Mouse (Mus musculus): ENCODE data around the gene Snx9. TPM values are rescaled to one million over a fixed set of nuclear protein-coding genes. Genes with fewer than 3 reads are reported as not detected.
A peak's percentile ranks its signal among the peaks of the same experiment; 100 is the strongest.

The Snx9 gene
- total RNA-seq, 1 experiment from 2014 or later = 36.5 TPM

GRCm38 (mm10) chr17:5909681-5910080, 68.6 kb downstream of the Snx9 start:
- ATAC-seq (replicated peaks; ENCODE audit: low read depth, poor library complexity, severe bottlenecking) = no peak

DNA sequence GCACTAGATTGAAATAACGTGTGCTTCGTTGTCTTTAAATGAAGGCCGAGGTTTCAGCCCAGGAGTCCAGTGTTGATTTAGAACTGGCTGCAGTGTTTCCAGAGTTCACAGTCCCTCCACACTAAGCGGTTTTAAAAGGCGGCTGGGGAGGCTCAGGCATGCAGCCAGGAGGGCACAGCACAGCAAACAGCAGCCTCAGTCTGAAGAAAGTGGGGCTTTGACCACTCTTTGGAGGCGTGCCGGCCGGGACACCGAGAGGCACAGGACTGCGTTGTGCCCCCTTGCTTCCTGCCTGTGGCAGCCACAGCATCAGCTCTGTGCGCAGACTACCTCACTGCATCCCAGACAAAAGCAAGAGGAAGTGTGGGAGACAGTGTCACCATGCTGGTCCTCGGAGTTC, 70.5 kb downstream of the Snx9 start:
- no peak for ATAC-seq (replicated peaks; ENCODE audit: low read depth, poor library complexity, severe bottlenecking)

GRCm38 (mm10) chr17:5912797-5913196, 71.7 kb downstream of the Snx9 start:
- ATAC-seq (replicated peaks; ENCODE audit: low read depth, poor library complexity, severe bottlenecking) = no peak

GRCm38 (mm10) chr17:5914217-5914616, 73.1 kb downstream of the Snx9 start:
- ATAC-seq (replicated peaks; ENCODE audit: low read depth, poor library complexity, severe bottlenecking) = no peak

GRCm38 (mm10) chr17:5921954-5922353, 80.8 kb downstream of the Snx9 start:
- no peak for ATAC-seq (replicated peaks; ENCODE audit: low read depth, poor library complexity, severe bottlenecking)

DNA sequence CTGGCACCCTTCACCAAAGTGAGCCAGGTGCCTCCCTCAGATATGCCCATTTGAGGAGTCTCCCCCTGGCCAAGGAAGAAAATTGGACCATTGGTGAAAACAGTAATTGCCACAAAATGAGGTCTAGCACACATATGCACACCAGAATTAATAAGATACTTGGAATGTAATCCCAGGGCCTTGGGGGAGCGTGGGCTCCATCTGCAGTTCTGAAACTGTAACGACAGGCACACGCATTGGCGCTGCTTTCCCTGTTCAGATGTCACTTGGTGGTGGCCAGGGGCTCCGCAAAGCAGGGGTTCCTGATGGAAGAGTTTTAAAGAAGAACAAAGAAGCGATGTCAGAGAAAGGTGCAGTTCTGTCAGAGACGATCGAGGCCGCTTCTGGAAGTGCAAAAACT, 82.2 kb downstream of the Snx9 start:
- ATAC-seq (replicated peaks; ENCODE audit: low read depth, poor library complexity, severe bottlenecking) = 0 out of 2 replicates have a peak, but pooled peaks have one; percentile 60

DNA sequence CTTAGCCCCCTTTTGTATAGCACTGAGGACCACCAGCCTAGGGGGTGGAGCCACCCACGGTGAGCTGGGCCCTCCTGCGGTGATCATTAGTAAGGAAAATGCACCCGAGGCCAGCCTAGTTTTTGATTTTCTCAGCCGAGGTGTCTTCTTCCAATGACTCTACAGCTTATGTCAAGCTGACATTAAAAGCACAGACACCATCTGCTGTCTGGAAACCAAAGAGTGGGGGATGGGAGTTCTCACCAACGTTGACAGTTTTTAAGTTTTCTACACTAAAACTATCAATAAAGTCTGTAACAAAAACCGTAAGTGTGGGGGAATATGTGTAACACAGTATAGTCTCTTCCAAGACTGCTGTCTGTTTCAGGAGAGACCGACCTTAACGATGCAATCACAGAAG, 83.1 kb downstream of the Snx9 start:
- ATAC-seq (replicated peaks; ENCODE audit: low read depth, poor library complexity, severe bottlenecking) = no peak

DNA sequence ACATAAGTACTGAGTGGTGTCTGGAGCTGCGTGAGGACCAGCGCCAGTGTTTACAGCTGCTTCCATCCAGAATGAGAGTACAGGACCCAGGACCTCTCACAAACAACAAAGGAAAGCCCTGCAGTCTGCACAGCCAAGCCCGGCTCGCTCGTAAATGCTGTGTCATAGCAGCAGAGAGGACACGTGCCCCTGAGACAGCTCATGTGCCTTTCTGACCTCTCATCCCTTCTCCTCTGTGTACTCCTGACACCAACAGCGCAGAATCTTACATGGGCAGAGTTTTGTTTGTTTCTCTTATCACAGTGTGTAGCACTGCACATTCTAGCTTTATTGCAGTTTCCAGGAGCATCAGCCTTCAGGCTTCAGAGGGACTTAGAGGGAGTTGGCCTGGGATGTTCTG, 85.6 kb downstream of the Snx9 start:
- peak; percentile 30; the same call in 1 of the 2 replicates for ATAC-seq (replicated peaks; ENCODE audit: low read depth, poor library complexity, severe bottlenecking)

DNA sequence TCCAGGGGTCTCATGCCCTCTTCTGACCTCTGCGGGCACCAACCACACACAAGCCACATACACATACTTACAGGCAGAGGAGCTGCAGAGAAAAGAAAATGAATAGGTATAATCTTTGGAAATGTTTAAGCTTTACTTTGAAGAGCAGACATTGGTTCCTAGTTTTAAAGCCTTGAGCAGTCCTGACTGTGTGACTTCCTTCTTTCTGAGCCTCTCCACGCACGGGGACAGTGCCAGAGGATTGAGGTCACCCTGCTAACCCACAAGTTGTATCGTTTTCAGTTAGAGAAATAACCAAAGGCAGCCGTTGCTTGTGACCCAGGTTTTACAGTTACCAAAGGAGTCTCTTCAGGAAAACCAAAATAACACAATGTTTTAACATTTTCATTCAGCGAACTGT, 87.9 kb downstream of the Snx9 start:
- ATAC-seq (replicated peaks; ENCODE audit: low read depth, poor library complexity, severe bottlenecking) = peak; percentile 79

- no peak for ATAC-seq (replicated peaks; ENCODE audit: low read depth, poor library complexity, severe bottlenecking)
Measured at GRCm38 (mm10) chr17:5932161-5932560, 91.0 kb downstream of the Snx9 start.

DNA sequence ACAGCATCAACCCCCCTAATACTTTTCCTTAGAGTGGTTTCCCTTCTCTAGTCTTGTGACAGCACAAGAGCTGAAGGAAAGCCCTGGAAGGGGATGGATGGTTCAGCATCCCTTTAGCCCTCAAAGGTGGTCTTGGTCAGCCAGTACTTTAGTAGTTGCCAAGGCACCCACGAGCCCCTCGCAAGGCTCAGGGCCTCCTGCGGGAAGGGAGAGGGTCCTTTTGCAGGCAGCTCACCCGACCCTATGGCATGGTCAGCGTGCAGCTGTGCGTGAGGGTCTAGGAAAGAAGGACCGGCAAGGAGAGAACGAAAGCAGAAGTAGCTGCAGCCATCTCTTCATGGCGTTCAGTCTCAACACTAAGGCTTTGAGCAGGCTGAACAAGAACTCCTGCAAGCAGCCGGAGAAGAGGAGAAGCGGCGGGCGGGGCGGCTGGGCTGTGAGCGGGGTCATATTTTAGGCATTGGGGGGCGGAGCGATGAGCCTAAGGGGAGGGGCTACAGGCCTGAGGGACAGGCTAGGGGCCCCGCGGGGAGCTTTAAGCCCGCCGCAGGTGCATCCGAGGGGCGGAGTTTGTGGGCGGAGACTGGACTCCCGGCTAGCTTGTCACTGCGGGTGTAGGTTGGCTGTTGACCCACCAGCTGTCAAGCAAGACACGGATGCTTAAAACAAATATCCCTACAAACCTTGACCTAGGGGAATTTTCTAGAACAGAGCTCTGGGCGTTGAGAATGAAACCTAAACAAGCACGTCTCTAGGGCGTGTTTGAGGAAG, 93.6 kb downstream of the Snx9 start:
- ATAC-seq (replicated peaks; ENCODE audit: low read depth, poor library complexity, severe bottlenecking) = peak; percentile 95

- ATAC-seq (replicated peaks; ENCODE audit: low read depth, poor library complexity, severe bottlenecking) = no peak
Measured at GRCm38 (mm10) chr17:5935680-5936079, 94.6 kb downstream of the Snx9 start.

DNA sequence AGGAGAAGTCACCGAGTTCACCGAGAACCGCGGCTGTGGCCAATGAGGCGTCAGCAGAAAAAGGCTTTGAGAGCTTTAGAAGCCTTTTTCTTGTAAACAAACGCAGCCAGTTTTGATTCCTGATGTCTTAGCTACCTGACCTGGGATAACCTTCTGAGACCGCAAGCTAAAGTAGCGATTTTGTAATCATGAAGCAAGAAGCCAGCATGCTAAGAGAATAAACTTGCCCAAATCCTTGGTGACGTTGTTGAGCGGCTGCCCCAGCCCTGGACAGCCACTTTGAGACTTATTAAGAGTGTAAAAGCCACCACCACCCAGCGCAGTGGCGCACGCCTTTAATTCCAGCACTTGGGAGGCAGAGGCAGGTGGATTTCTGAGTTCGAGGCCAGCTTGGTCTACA, 95.1 kb downstream of the Snx9 start:
- ATAC-seq (replicated peaks; ENCODE audit: low read depth, poor library complexity, severe bottlenecking) = no peak

DNA sequence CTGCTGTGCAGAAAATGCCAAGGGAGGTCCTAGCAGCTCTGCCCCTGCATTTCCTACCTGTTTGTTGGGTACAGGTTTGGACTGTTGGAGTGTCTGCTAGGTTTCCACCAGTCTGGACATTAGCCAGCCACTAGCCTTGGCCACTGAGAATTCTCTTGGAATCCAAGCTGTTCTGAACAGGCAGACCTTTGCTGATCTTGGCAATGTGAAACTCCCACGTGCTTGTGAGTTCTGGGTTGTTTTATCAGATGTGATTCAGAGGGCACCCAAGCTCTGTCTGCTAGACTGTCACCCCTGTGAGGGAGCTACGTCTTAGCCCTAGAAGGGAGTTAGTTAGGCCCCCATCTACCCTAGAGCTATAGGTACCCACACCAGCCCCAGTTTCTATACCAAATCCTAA, 96.3 kb downstream of the Snx9 start:
- no peak for ATAC-seq (replicated peaks; ENCODE audit: low read depth, poor library complexity, severe bottlenecking)

DNA sequence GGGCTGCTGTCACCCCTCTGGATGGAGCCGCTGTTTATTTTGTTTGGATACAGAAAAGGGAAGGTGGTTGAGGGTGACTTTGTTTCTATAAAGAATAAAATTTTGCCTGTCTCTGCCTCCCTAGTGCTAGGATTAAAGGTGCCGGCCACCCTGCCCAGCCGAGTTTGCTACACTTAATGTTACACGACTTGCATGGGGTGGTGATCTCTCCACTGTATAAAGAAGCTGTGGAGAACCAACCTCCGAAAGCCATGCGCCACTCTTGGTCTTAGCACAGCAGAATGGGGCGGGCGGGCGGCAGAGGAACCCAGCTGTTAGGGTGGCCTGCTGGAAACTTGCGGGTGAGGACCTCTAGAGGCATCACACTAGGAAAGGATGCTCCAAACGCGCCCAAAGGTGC, 98.7 kb downstream of the Snx9 start:
- no peak for ATAC-seq (replicated peaks; ENCODE audit: low read depth, poor library complexity, severe bottlenecking)

DNA sequence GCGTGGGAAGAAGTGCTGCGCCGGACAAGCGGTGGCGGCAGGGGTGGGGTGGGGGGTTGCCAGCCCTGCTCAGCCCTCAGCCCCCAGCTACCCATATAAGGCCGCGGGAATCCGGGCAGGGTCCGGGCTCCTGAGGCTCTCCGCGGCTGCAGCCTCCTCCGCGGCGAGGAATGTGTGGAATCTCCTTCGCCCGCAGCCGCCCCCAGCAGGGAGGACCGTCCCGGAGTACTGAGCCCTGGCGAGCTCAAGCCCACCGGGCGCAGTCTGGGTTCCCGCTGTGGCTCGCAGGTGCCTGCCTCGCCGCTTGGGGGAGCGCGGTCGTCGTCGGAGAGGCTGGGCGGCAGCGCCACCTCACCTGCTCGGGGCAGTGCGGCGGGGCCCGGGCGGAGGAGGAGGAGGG, 99.7 kb downstream of the Snx9 start:
- ATAC-seq (replicated peaks; ENCODE audit: low read depth, poor library complexity, severe bottlenecking) = peak; percentile 85

- ATAC-seq (replicated peaks; ENCODE audit: low read depth, poor library complexity, severe bottlenecking) = peak; percentile 43; the same call in 1 of the 2 replicates
Measured at GRCm38 (mm10) chr17:5941230-5942043, 100.3 kb downstream of the Snx9 start, which contains the start of gene Synj2. Gene Synj2 (plus strand): TSS chr17:5941280.

GRCm38 (mm10) chr17:5942156-5942555, 101.0 kb downstream of the Snx9 start:
- no peak for ATAC-seq (replicated peaks; ENCODE audit: low read depth, poor library complexity, severe bottlenecking)

DNA sequence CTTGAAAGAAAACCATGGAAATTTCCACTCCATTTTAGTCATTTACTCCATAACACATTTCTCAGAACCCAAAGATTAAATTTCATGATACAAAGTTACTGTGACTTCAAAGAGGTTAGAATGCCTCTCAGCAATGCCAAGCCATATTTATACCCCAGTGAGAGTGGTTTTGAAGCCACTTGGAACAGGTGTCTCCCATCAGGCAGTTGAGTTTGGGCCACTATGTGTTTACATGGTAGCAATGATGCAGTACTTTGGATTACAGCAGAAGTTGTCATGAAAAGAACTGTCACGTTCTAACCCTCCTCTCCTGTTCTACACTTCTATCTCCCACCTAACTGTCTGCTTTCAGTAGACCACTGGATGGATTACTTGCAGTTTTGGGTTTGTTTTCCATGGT, 101.9 kb downstream of the Snx9 start:
- ATAC-seq (replicated peaks; ENCODE audit: low read depth, poor library complexity, severe bottlenecking) = no peak

GRCm38 (mm10) chr17:5947039-5947438, 105.9 kb downstream of the Snx9 start:
- ATAC-seq (replicated peaks; ENCODE audit: low read depth, poor library complexity, severe bottlenecking) = no peak

DNA sequence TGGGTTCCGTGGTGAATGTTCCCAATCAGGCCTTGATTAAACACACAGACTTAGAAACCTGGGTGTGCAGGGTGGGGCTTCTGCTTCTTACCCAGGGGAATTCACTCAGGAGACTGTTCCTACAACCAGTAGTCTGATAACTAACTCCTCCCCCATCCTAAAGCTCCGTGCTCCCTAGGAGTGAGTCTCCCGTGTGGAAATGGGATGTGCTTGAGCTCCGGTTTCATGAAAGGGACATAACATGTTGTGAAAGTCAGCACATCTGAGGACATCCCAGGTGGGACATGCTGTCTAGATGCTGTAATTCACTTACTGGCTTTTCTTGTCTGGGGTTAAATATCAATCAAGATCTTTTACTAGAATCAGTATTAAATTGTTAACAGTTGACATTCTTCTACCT, 111.3 kb downstream of the Snx9 start:
- no peak for ATAC-seq (replicated peaks; ENCODE audit: low read depth, poor library complexity, severe bottlenecking)

All from common myeloid progenitor, adult 5-6 weeks (primary cell).